Mouse (Mus musculus): ENCODE results near the gene Strn3. TPM values are rescaled to one million over a fixed set of nuclear protein-coding genes. Genes with fewer than 3 reads are reported as not detected.
"Not testable (repeated sequence)": the region's sequence is repeated elsewhere in the genome, so short reads cannot be mapped to it uniquely, and the experiment has no call there.

Strn3 gene
- total RNA-seq, 2 experiments from 2014 or later = 90.6 to 92.0 TPM

- H3K27ac ChIP-seq = peak overlapping the region; percentile 62
- DNase-seq (ENCODE audit: low spot score in 2 of 2) = peak; percentile 81 to 87
- peak overlapping the region; percentile 15; the same call in 1 of the 2 replicates for H3K4me3 ChIP-seq
- TF ChIP-seq CTCF (conservative IDR thresholded peaks at IDR 0.05) = no peak
Measured at GRCm38 (mm10) chr12:51708941-51709686, 17.4 kb upstream of the Strn3 start.

- DNase-seq (ENCODE audit: low spot score in 2 of 2) = no peak
- H3K27ac ChIP-seq = no peak overlapping the region
- no peak for TF ChIP-seq CTCF (conservative IDR thresholded peaks at IDR 0.05)
- H3K4me3 ChIP-seq = no peak overlapping the region
Measured at GRCm38 (mm10) chr12:51706673-51707235, 15.1 kb upstream of the Strn3 start.

DNA sequence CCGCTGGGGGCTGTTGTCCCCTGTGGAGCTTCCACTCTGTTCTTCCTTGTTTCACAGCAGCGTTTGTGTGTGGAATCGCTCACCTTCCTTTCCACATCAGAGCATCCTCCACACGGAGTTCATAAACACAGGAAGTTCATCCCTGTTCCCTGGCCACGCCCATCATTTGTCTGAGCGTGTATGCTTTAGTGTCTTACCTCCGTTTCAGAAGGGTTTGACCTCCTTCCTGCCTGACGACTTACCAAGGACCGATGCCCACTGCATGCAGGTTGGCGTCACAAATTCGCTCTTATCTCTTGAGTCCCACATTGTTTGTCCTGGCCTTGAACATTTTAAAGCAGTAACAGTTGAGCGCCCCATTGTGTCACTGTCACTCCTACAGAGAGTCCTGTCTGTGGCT, 14.1 kb upstream of the Strn3 start:
- no peak for TF ChIP-seq CTCF (conservative IDR thresholded peaks at IDR 0.05)
- H3K4me3 ChIP-seq = no peak overlapping the region
- DNase-seq (ENCODE audit: low spot score in 2 of 2) = no peak
- 0 out of 2 replicates have a peak overlapping the region, but pooled peaks have one; percentile 4 for H3K27ac ChIP-seq

- TF ChIP-seq CTCF (conservative IDR thresholded peaks at IDR 0.05) = no peak
- Histone ChIP-seq H3K4me3 (no peak overlapping the region), H3K27ac (no peak overlapping the region)
- DNase-seq (ENCODE audit: low spot score in 2 of 2) = no peak
Measured at GRCm38 (mm10) chr12:51704572-51704971, 12.9 kb upstream of the Strn3 start.

DNA sequence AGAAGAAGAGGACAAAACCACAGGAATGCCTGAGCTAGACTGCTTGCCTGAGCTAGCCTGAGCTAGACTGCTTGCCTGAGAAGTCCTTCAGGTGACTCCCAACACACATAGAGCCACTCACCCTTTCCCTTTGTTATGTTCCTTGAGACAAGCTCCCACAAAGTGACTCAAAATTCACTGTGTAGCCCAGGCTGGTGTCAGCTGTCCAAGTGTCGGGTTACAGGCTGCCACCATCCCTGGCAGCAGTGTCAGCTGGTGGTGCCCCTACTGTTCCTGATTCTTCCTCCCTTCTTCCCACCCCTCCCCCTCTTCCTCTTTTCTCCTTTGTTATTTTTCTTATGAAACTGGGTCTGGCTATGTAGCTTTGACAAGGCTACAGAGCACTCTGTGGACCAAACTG, 12.2 kb upstream of the Strn3 start:
- Histone ChIP-seq H3K27ac (no peak overlapping the region), H3K4me3 (no peak overlapping the region)
- DNase-seq (ENCODE audit: low spot score in 2 of 2) = no peak
- no peak for TF ChIP-seq CTCF (conservative IDR thresholded peaks at IDR 0.05)

DNA sequence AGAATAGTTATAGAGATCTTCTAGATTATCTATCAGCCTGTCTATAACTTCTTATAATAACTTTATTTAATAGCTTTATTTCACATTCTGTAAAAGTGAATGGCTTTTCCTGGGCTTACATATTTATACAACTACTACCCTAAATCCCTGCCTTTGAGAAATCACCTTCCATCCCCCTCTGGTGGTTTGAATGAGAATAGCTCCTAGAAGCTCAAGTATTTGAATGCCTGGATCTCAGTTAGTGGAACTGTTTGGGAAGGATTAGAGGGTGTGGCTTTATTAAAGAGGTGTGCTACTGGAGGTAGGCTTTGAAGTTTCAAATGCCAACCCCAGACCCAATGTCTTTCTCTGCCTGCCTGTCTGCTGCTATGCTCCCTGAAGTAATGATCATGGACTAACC, 10.0 kb upstream of the Strn3 start:
- peak; percentile 58 for TF ChIP-seq CTCF (conservative IDR thresholded peaks at IDR 0.05)
- DNase-seq (ENCODE audit: low spot score in 2 of 2) = no peak

GRCm38 (mm10) chr12:51699623-51700393, 8.1 kb upstream of the Strn3 start:
- Histone ChIP-seq H3K4me3 (no peak overlapping the region), H3K27ac (no peak overlapping the region)
- DNase-seq (ENCODE audit: low spot score in 2 of 2) = no peak
- no peak for TF ChIP-seq CTCF (conservative IDR thresholded peaks at IDR 0.05)

More for the DNA sequence above, 10.0 kb upstream of the Strn3 start:
- no peak overlapping the region for H3K27ac ChIP-seq
- no peak overlapping the region for H3K4me3 ChIP-seq

DNA sequence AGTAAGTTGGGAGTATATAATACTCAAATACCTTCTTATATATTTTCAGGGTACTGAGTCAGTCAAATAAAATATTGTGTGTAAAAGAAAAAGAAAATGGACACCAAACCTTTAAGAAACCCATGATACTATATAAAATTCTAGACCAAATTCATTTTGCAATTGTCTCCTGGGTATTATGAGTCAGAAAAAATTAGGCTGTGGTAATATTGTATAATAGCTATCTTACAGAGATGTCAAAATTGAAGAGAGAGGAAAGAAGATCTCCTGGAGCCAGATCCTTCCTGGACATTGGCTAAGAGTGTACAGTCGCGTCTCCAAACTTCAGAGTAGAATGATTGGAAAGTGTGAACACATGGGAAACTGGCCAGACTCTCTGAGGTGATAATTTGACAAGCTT, 4.5 kb upstream of the Strn3 start:
- H3K4me3 ChIP-seq = no peak overlapping the region
- TF ChIP-seq CTCF (conservative IDR thresholded peaks at IDR 0.05) = no peak
- H3K27ac ChIP-seq = no peak overlapping the region

DNA sequence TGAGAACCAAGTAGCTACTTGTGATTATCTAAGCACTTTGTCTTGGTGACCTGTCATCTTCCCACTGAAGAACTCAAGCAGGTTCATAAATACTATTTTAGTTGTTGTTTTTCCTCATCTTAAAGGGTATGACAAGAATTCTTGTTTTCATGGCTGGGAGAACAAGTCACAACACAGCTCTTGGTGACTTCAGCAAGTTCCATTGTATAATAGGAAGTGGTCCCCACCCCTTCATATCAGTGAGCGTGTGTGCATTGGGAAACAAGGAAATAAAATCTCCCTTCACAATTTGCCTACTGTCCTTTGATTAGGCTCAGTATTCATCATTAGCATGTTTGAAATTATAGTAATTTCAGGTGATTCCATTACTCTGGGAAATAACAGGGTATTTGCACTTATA, 3.3 kb upstream of the Strn3 start:
- Histone ChIP-seq H3K27ac (peak overlapping the region; percentile 39), H3K4me3 (no peak overlapping the region)
- no peak for TF ChIP-seq CTCF (conservative IDR thresholded peaks at IDR 0.05)
- DNase-seq (ENCODE audit: low spot score in 2 of 2) = no peak

More for the DNA sequence above, 4.5 kb upstream of the Strn3 start:
- DNase-seq (ENCODE audit: low spot score in 2 of 2) = no peak

DNA sequence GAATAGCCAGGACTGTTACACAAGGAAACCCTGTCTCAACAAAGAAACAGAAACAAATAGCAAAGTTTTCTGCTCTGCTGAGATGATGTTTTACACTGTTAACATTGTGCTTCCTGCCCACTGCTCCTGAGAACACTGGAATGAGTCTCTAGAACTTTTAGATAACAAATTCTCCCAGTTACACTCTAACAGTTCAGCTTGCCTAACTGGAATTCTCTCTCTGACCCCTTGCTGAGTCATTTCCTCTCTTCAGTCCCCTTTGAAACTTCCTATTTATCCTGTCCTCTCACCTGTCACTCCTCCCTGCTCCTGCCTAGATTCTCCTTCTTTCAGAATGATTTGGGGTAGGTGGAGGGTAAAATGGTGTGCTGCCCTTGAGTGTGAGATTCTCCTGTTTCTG, 2.4 kb upstream of the Strn3 start:
- DNase-seq (ENCODE audit: low spot score in 2 of 2) = no peak
- Histone ChIP-seq H3K27ac (peak overlapping the region; percentile 39), H3K4me3 (no peak overlapping the region)
- no peak for TF ChIP-seq CTCF (conservative IDR thresholded peaks at IDR 0.05)

DNA sequence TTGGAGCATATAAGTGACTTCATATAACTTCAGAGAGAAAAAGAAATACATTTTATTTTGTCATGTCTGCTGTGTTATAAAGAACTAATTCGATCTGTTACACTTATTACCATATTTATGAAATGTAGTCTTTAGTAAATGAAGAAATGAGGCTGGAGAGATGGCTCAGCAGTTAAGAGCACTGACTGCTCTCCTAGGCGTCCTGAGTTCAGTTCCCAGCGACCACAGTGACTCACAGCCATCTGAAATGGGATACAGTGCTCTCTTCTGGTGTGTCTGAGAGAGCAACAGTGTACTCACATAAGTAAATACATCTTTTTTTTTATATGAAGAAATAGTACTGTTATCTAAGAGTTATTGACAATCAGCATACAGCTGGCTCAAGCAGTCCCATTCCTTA, 1.7 kb upstream of the Strn3 start:
- Histone ChIP-seq H3K4me3 (no peak overlapping the region), H3K27ac (peak overlapping the region; percentile 39; the same call in 1 of the 2 replicates)
- DNase-seq (ENCODE audit: low spot score in 2 of 2) = no peak
- no peak for TF ChIP-seq CTCF (conservative IDR thresholded peaks at IDR 0.05)

GRCm38 (mm10) chr12:51692870-51693269, 1.2 kb upstream of the Strn3 start:
- not testable (repeated sequence) for DNase-seq (ENCODE audit: low spot score in 2 of 2)
- H3K27ac ChIP-seq = peak overlapping the region; percentile 100
- peak overlapping the region; percentile 79 for H3K4me3 ChIP-seq

All from layer of hippocampus, adult 2 months (tissue).